Mouse (Mus musculus) neural tube, embryonic 12.5 days (tissue): ENCODE results near the gene Psma7. TPM values are rescaled to one million over a fixed set of nuclear protein-coding genes. Genes with fewer than 3 reads are reported as not detected.

Experiments
- ATAC-seq: fragments of 200-750 bp; cut with Nextera tagmentation; 2 replicates; pipeline ENCODE4 v1.8.0; 2017; ENCODE audit warnings: low read depth, mild to moderate bottlenecking, moderate TSS enrichment, moderate library complexity; ENCODE audit not compliant: low FRiP score
- H3K27ac ChIP-seq: fragments of 300-500 bp; sonication (generic); 2 replicates; pipeline ENCODE4 v1.5.1; 2016
- H3K27me3 ChIP-seq: fragments of 300-500 bp; sonication (generic); replicated peaks from 2 replicates; pipeline ENCODE4 v1.6.1; 2016; ENCODE audit warnings: mild to moderate bottlenecking
- H3K36me3 ChIP-seq: fragments of 300-500 bp; sonication (generic); 2 replicates; pipeline ENCODE4 v1.6.1; 2016; ENCODE audit warnings: mild to moderate bottlenecking
- H3K4me1 ChIP-seq: fragments of 300-500 bp; sonication (generic); 2 replicates; pipeline ENCODE4 v1.6.1; 2016
- H3K4me2 ChIP-seq: fragments of 300-500 bp; sonication (generic); replicated peaks from 2 replicates; pipeline ENCODE4 v1.6.1; 2016; ENCODE audit warnings: mild to moderate bottlenecking
- H3K4me3 ChIP-seq: fragments of 300-500 bp; sonication (generic); 2 replicates; pipeline ENCODE4 v1.5.1; 2016
- H3K9ac ChIP-seq: fragments of 300-500 bp; sonication (generic); 2 replicates; pipeline ENCODE4 v1.6.1; 2016; ENCODE audit warnings: mild to moderate bottlenecking
- H3K9me3 ChIP-seq: fragments of 300-500 bp; sonication (generic); 2 replicates; pipeline ENCODE4 v1.6.1; 2016; ENCODE audit warnings: mild to moderate bottlenecking
- WGBS: fragments of 180-500 bp; shearing (Covaris S2); methylation state at CpG from one replicate; pipeline ENCODE4 v1.1.7; 2016; 5-methylcytosine and 5-hydroxymethylcytosine counted together
- polyA plus RNA-seq: library from polyadenylated mRNA; unstranded; fragments of >200 nt; fragmentation: Nextera tagmentation; extraction: Ambion mirVana; gene quantifications from 2 replicates; pipeline ENCODE4 v1.2.1, GENCODE M21; 2016

The Psma7 gene
- polyA plus RNA-seq, result 679 and 702 TPM in 2 replicates

GRCm38 (mm10) chr2:180042256-180042857 is at the start of gene Psma7, which contains the start of gene Ss18l1:
TSS of gene Psma7 (minus strand) at chr2:180042433.
TSS of gene Ss18l1 (plus strand) at chr2:180042509.
- peak; percentile 96 for ATAC-seq
- WGBS, result 1% methylated on average over 75 of the region's 78 CpGs
- Histone ChIP-seq H3K36me3 (peaks cover 20% of the 10 kb centered on the region), H3K4me1 (peaks cover 36% of the 10 kb centered on the region), H3K4me3 (peak within 1 kb of the TSS; percentile 98), H3K9me3 (no peaks in the 10 kb centered on the region), H3K27ac (peak within 1 kb of the TSS; percentile 97), H3K9ac (peak within 1 kb of the TSS; percentile 95), H3K27me3 (no peaks in the 10 kb centered on the region; the same call in 1 of the 2 replicates), H3K4me2 (peak within 1 kb of the TSS; percentile 86)

DNA sequence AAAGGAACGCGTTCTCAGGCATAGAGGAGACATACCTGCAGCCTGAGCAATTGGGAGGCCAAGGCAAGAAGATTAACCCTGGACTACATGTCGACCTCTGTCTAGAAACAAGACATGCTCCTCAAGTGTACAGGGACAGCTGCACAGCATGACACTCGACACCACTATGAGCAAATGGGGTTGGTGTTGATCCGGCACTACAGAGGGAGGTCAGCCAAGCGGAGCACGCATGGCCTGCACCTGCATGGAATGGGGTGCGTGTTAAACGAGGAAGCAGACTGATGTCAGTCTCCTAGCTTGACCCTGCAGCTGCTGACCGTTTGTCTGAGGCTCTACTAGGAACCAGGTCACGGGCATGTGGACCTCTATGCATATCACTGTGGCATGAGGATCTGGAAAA is 48.1 kb upstream of the Psma7 start:
- Histone ChIP-seq H3K36me3 (peaks cover 8% of the 10 kb centered on the region), H3K9ac (no peak overlapping the region), H3K4me3 (no peak overlapping the region), H3K4me1 (no peaks in the 10 kb centered on the region), H3K9me3 (no peaks in the 10 kb centered on the region), H3K27ac (no peak overlapping the region), H3K27me3 (no peaks in the 10 kb centered on the region), H3K4me2 (no peak overlapping the region)
- 75% methylated on average over 11 of the region's 11 CpGs for WGBS
- no peak for ATAC-seq

GRCm38 (mm10) chr2:180087472-180087871 is 45.2 kb upstream of the Psma7 start:
- peaks cover 17% of the 10 kb centered on the region for H3K36me3 ChIP-seq
- H3K4me2 ChIP-seq, result no peak overlapping the region
- H3K9ac ChIP-seq, result no peak overlapping the region
- WGBS, result 92% methylated on average over 4 of the region's 4 CpGs
- H3K4me3 ChIP-seq, result no peak overlapping the region
- H3K9me3 ChIP-seq, result no peaks in the 10 kb centered on the region
- H3K27me3 ChIP-seq, result no peaks in the 10 kb centered on the region
- H3K27ac ChIP-seq, result no peak overlapping the region
- no peaks in the 10 kb centered on the region for H3K4me1 ChIP-seq
- ATAC-seq, result no peak

DNA sequence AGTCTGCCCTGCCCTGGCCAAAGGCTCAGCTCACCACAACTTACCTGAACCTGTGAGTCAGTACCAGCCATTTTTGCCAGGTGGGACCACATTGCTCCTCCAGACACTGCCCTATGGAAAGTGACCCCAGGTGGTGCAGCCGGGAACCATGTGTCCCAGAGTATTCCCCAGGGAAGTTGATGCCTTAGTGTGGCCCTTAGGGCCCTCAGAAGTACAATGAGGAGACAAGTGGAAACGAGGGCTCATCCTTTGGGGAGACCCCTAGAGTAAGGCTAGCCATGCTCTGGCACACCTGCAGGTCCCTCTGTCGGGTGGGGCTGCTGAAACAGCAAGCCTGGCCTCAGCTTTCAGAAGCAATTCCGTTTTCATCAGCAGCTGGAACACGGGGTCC is 44.4 kb upstream of the Psma7 start:
- no peak overlapping the region for H3K27ac ChIP-seq
- no peaks in the 10 kb centered on the region for H3K9me3 ChIP-seq
- WGBS, result 76% methylated on average over 5 of the region's 5 CpGs
- H3K4me2 ChIP-seq, result no peak overlapping the region
- H3K4me3 ChIP-seq, result no peak overlapping the region
- no peak for ATAC-seq
- no peak overlapping the region for H3K9ac ChIP-seq
- no peaks in the 10 kb centered on the region for H3K4me1 ChIP-seq
- H3K27me3 ChIP-seq, result no peaks in the 10 kb centered on the region
- H3K36me3 ChIP-seq, result peaks cover 23% of the 10 kb centered on the region

DNA sequence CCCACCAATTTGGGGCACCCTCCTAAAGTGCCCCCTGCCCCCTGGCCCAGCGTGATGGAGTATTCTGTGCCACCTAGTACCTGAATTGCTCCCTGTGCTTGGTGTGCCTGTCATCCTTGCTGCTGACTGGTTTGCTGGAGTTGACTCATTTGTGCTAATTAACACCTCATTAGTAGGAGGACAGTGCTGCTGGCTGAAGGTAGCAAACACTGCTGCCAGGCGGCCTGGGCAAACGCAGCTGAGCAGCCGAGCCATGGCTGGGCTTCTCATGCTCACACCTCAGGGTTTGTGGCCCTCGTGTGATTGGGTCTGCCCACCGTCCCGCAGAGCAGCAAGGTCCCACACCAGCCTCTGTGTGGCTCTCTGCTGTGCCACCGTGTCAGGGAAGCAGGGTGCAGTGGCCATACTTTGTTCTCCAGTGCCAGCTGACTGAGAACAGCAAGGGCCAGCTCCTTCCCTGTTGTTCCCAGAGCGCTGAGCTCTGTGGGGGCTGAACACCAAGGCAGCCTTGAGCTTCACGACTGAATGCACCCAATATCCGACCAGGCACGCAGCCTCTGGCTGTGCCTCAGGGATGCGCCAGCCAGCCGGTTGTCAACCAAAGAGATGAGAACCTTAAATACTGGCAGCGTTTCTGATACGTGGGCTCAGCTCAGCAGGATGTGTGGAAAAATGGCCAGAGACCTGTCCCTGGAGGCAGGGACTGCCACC is 43.8 kb upstream of the Psma7 start:
- H3K27me3 ChIP-seq, result no peaks in the 10 kb centered on the region
- no peaks in the 10 kb centered on the region for H3K9me3 ChIP-seq
- no peak for ATAC-seq
- H3K4me2 ChIP-seq, result no peak overlapping the region
- no peak overlapping the region for H3K9ac ChIP-seq
- H3K4me3 ChIP-seq, result no peak overlapping the region
- H3K27ac ChIP-seq, result no peak overlapping the region
- peaks cover 23% of the 10 kb centered on the region for H3K36me3 ChIP-seq
- H3K4me1 ChIP-seq, result no peaks in the 10 kb centered on the region
- WGBS, result 71% methylated on average over 16 of the region's 16 CpGs

- Histone ChIP-seq H3K27me3 (no peaks in the 10 kb centered on the region), H3K9ac (no peak overlapping the region), H3K4me1 (no peaks in the 10 kb centered on the region), H3K4me3 (no peak overlapping the region), H3K4me2 (no peak overlapping the region), H3K36me3 (peaks cover 23% of the 10 kb centered on the region), H3K27ac (no peak overlapping the region), H3K9me3 (no peaks in the 10 kb centered on the region)
- WGBS, result 49% methylated on average over 3 of the region's 3 CpGs
- no peak for ATAC-seq
These were observed 42.3 kb upstream of the Psma7 start for GRCm38 (mm10) chr2:180084565-180084964.

DNA sequence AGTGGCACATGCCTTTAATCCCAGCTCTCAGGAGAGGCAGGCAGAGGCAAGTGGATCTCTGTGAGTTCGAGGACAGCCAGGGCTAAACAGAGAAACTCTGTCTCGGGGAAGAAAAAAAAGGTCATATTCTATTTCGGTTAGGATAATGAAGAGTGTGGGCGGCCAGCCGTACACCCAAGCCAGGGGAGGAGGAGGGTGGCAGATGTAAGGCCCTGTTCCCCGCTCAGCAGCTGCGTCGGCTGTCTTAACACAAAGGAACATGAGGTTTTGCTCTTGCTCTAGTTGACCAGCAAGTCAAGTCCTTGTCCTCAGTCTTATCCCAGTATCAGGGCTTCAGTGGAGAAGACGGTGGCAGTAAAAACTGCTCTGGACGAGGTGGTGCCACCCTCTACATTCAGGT is 40.8 kb upstream of the Psma7 start:
- Histone ChIP-seq H3K36me3 (peaks cover 23% of the 10 kb centered on the region), H3K27ac (no peak overlapping the region), H3K4me3 (no peak overlapping the region), H3K4me2 (no peak overlapping the region), H3K9me3 (no peaks in the 10 kb centered on the region), H3K4me1 (no peaks in the 10 kb centered on the region), H3K9ac (no peak overlapping the region), H3K27me3 (no peaks in the 10 kb centered on the region)
- no peak for ATAC-seq
- WGBS, result 90% methylated on average over 10 of the region's 10 CpGs

DNA sequence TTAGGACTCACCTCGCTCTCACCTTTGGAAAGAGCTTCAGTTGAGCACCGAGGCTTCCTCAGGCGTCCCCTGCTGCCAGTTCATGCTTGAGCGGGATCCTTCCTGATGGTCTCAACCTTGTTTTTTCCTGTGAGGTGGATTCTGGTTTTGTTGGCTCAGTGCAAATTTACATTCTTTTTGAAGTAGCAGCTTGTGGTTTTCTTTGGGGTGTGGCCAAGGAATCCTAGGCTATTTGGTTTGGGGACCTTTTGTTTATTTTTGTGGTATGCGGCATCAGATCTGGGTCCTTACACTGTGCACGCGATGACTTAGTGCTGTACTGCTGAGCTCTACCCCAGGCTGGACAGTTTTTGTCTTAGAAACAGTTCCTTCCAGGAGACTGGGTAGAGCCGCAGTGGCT is 38.4 kb upstream of the Psma7 start:
- no peaks in the 10 kb centered on the region for H3K27me3 ChIP-seq
- no peak for ATAC-seq
- no peak overlapping the region for H3K9ac ChIP-seq
- H3K27ac ChIP-seq, result no peak overlapping the region
- no peaks in the 10 kb centered on the region for H3K9me3 ChIP-seq
- peaks cover 26% of the 10 kb centered on the region for H3K36me3 ChIP-seq
- H3K4me1 ChIP-seq, result no peaks in the 10 kb centered on the region
- H3K4me3 ChIP-seq, result no peak overlapping the region
- WGBS, result 92% methylated on average over 8 of the region's 8 CpGs
- no peak overlapping the region for H3K4me2 ChIP-seq

- H3K36me3 ChIP-seq, result peaks cover 17% of the 10 kb centered on the region; the same call in 1 of the 2 replicates
- no peaks in the 10 kb centered on the region for H3K4me1 ChIP-seq
- H3K27ac ChIP-seq, result no peak overlapping the region
- no peaks in the 10 kb centered on the region for H3K27me3 ChIP-seq
- no peak overlapping the region for H3K9ac ChIP-seq
- no peak overlapping the region for H3K4me2 ChIP-seq
- WGBS, result 70% methylated on average over 3 of the region's 3 CpGs
- no peaks in the 10 kb centered on the region for H3K9me3 ChIP-seq
- H3K4me3 ChIP-seq, result no peak overlapping the region
- ATAC-seq, result no peak
These were observed 35.4 kb upstream of the Psma7 start for GRCm38 (mm10) chr2:180077622-180078021.

GRCm38 (mm10) chr2:180072886-180073285 is 30.7 kb upstream of the Psma7 start:
- H3K27ac ChIP-seq, result no peak overlapping the region
- peaks cover 10% of the 10 kb centered on the region for H3K4me1 ChIP-seq
- H3K27me3 ChIP-seq, result no peaks in the 10 kb centered on the region
- H3K9ac ChIP-seq, result no peak overlapping the region
- no peaks in the 10 kb centered on the region for H3K9me3 ChIP-seq
- ATAC-seq, result no peak
- 93% methylated on average over 7 of the region's 7 CpGs for WGBS
- no peak overlapping the region for H3K4me3 ChIP-seq
- H3K36me3 ChIP-seq, result peaks cover 19% of the 10 kb centered on the region
- H3K4me2 ChIP-seq, result no peak overlapping the region

- Histone ChIP-seq H3K4me2 (no peak overlapping the region), H3K27me3 (no peaks in the 10 kb centered on the region), H3K4me1 (peaks cover 10% of the 10 kb centered on the region), H3K4me3 (no peak overlapping the region), H3K9me3 (no peaks in the 10 kb centered on the region), H3K9ac (no peak overlapping the region), H3K36me3 (peaks cover 20% of the 10 kb centered on the region), H3K27ac (no peak overlapping the region)
- no peak for ATAC-seq
- 88% methylated on average over 2 of the region's 2 CpGs for WGBS
These were observed 29.4 kb upstream of the Psma7 start for GRCm38 (mm10) chr2:180071671-180072070.

DNA sequence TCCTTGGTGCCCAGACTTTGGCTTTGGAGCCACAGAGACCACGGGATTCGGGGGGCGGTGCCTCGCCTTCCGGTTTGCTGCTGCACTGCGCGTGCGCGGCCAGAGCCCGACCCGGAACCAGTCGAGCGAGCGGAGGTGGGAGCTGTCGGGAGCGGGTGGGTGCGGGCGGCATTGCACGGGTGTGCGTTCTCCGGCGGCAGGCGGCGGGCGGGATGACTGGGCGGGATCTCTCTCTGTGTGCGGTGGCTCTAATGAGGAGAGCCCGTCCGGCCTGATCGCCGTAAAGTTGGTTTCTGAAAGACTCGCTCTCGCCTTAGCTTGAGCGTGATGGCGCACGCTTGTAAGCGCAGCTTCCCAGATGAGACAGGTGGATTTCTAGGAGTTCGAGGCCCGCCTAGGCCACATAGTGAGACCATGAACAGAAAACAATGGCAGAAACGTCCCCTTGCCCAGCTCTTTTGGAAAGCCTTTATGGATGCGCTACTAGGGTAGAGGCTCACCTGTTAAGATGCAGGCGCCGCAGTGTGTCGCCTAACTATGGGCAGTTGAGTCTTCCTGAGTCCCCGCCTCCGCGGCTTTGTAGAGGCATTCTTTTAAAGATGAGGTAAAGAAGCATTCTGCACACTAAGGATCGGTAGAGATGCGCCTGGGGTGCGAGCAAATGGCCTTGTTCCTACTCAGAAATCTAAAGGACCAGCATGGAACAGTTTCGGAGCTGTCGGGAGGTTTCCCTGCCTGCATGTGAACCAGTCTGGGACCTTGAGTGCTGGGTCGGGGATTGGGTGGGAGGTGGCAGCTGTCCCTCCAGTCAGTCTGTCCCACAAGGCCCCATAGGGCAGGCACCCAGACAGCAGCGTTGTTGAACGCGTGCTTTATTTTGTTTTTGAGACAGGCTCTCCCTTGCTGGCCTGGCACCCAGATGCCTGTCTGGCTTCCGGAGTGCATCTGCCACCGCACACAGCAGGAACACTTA is 28.5 kb upstream of the Psma7 start, which contains the start of gene Mtg2:
Gene Mtg2, plus strand, starts transcription at position 108 of the 973 bp plus-strand sequence.
- Histone ChIP-seq H3K4me2 (peak within 1 kb of the TSS; percentile 91), H3K36me3 (peaks cover 20% of the 10 kb centered on the region), H3K4me1 (peaks cover 10% of the 10 kb centered on the region), H3K9ac (peak within 1 kb of the TSS; percentile 68), H3K27me3 (no peaks in the 10 kb centered on the region), H3K27ac (peak within 1 kb of the TSS; percentile 51; the same call in 1 of the 2 replicates), H3K9me3 (no peaks in the 10 kb centered on the region), H3K4me3 (peak within 1 kb of the TSS; percentile 68)
- peak; percentile 97 for ATAC-seq
- 6% methylated on average over 58 of the region's 58 CpGs for WGBS
